Mouse (Mus musculus) embryonic stem cell, embryonic (primary cell): ENCODE data around the gene Itpkb.

Source experiments
- CTCF ChIA-PET, 4 experiments: fragments of 300-600 bp in 2 of 4; fragments of 350-600 bp in 2 of 4; sonication (Branson Sonifier 250); formaldehyde crosslinking; loops; one replicate each; lab custom pipeline; 2022; ENCODE audit warnings: inconsistent platforms in 2 of 4; lab: Charles Lee
- POLR2A ChIA-PET, 4 experiments: fragments of 300-600 bp in 2 of 4; fragments of 350-600 bp in 2 of 4; sonication (Branson Sonifier 250); formaldehyde crosslinking; loops; one replicate each; lab custom pipeline; 2022; ENCODE audit warnings: antibody characterized with exemption in 4 of 4, inconsistent platforms in 1 of 4; lab: Charles Lee

The Itpkb gene

GRCm38 (mm10) chr1:180458680-180459079, 128.4 kb downstream of the Itpkb start:
- ChIA-PET POLR2A (no interaction called here), CTCF (interaction anchor here in 3 of 4 experiments (0.5 to 0.6 kb wide), 3 partner anchors 71 to 324 kb away, joined by 3 to 8 read pairs (median 8); no protein-coding TSS in a partner anchor)

- POLR2A ChIA-PET: interaction anchor here in 1 of 4 experiments (0.7 kb wide), 1 partner anchor 14 kb away, joined by 3 read pairs; no protein-coding TSS in a partner anchor
- CTCF ChIA-PET: interaction anchor here in 1 of 4 experiments (0.5 kb wide), 1 partner anchor 1660 kb away, joined by 4 read pairs; no protein-coding TSS in a partner anchor
Observed at GRCm38 (mm10) chr1:180460721-180461120, 130.4 kb downstream of the Itpkb start.

- CTCF ChIA-PET: interaction anchor here in 2 of 4 experiments (0.5 to 0.6 kb wide), 2 partner anchors 21 to 884 kb away, joined by 3 to 7 read pairs; partner anchors contain the start of gene Stum (in 1 of the 2)
- POLR2A ChIA-PET: no interaction called here
Observed at GRCm38 (mm10) chr1:180462396-180462795, 132.1 kb downstream of the Itpkb start.

- CTCF ChIA-PET: interaction anchor here in 1 of 4 experiments (0.5 kb wide), 1 partner anchor 21 kb away, joined by 7 read pairs; the partner anchor contains the start of gene Stum
- POLR2A ChIA-PET: no interaction called here
Observed at GRCm38 (mm10) chr1:180462983-180463475, 132.7 kb downstream of the Itpkb start.

- CTCF ChIA-PET: no interaction called here
- POLR2A ChIA-PET: no interaction called here
Observed at GRCm38 (mm10) chr1:180464357-180464756, 134.1 kb downstream of the Itpkb start.

GRCm38 (mm10) chr1:180465620-180466019, 135.3 kb downstream of the Itpkb start:
- CTCF ChIA-PET: interaction anchor here in 2 of 4 experiments (1.0 to 1.3 kb wide), 3 partner anchors 20 to 298 kb away, joined by 3 to 4 read pairs (median 3); no protein-coding TSS in a partner anchor
- POLR2A ChIA-PET: interaction anchor here in 2 of 4 experiments (0.6 to 1.2 kb wide), 3 partner anchors 13 to 20 kb away, joined by 3 to 4 read pairs (median 3); no protein-coding TSS in a partner anchor

GRCm38 (mm10) chr1:180468004-180468403, 137.7 kb downstream of the Itpkb start:
- ChIA-PET CTCF (interaction anchor here in 1 of 4 experiments (0.5 kb wide), 1 partner anchor 24 kb away, joined by 8 read pairs; no protein-coding TSS in a partner anchor), POLR2A (interaction anchor here in 1 of 4 experiments (0.5 kb wide), 1 partner anchor 1646 kb away, joined by 3 read pairs; no protein-coding TSS in a partner anchor)

- POLR2A ChIA-PET: no interaction called here
Observed at GRCm38 (mm10) chr1:180473566-180473965, 143.3 kb downstream of the Itpkb start.

More at GRCm38 (mm10) chr1:180473566-180473965, 143.3 kb downstream of the Itpkb start:
- CTCF ChIA-PET: interaction anchor here in 1 of 4 experiments (0.5 kb wide), 1 partner anchor 93 kb away, joined by 4 read pairs; no protein-coding TSS in a partner anchor
